Mouse (Mus musculus): ENCODE results near the gene Etfb. TPM values are rescaled to one million over a fixed set of nuclear protein-coding genes. Genes with fewer than 3 reads are reported as not detected.
"Not testable (repeated sequence)": the region's sequence is repeated elsewhere in the genome, so short reads cannot be mapped to it uniquely, and the experiment has no call there.

The Etfb gene
- polyA plus RNA-seq (2015; fragmentation: Nextera tagmentation; extraction: Ambion mirVana), result 275 and 316 TPM in 2 replicates

- no peaks in the 10 kb centered on the region for H3K9me3 ChIP-seq
- H3K4me1 ChIP-seq, result peaks cover 18% of the 10 kb centered on the region
- WGBS, result under 1% methylated on average over 27 of the region's 27 CpGs
- peak within 1 kb of the TSS; percentile 60 for H3K4me3 ChIP-seq
- H3K4me2 ChIP-seq, result peak within 1 kb of the TSS; percentile 80
- H3K27me3 ChIP-seq, result no peaks in the 10 kb centered on the region
- peak within 1 kb of the TSS; percentile 51 for H3K9ac ChIP-seq
- H3K36me3 ChIP-seq, result no peaks in the 10 kb centered on the region
- H3K27ac ChIP-seq, result peak within 1 kb of the TSS; percentile 98
- ATAC-seq (ENCODE audit: insufficient number of reproducible peaks, low FRiP score, low TSS enrichment, low read depth), result peak; percentile 96
Measured at GRCm38 (mm10) chr7:43443917-43444293, at the start of gene Etfb, which contains the start of gene Gm45233. Etfb (plus strand) TSS chr7:43444083. Gm45233 (plus strand) TSS chr7:43444128.

- Histone ChIP-seq H3K27me3 (no peaks in the 10 kb centered on the region), H3K27ac (no peak overlapping the region), H3K9ac (no peak overlapping the region), H3K9me3 (no peaks in the 10 kb centered on the region), H3K4me2 (no peak overlapping the region), H3K4me1 (no peaks in the 10 kb centered on the region), H3K36me3 (no peaks in the 10 kb centered on the region), H3K4me3 (no peak overlapping the region)
- ATAC-seq (ENCODE audit: insufficient number of reproducible peaks, low FRiP score, low TSS enrichment, low read depth), result no peak
- 81% methylated on average over 2 of the region's 2 CpGs for WGBS
Measured at GRCm38 (mm10) chr7:43399501-43399900, 44.4 kb upstream of the Etfb start.

- WGBS, result 10% methylated on average over 2 of the region's 2 CpGs
- no peak overlapping the region for H3K4me3 ChIP-seq
Measured at GRCm38 (mm10) chr7:43402718-43403117, 41.2 kb upstream of the Etfb start.

GRCm38 (mm10) chr7:43407573-43407972, 36.3 kb upstream of the Etfb start:
- H3K4me2 ChIP-seq, result no peak overlapping the region
- H3K9ac ChIP-seq, result no peak overlapping the region
- no peaks in the 10 kb centered on the region for H3K9me3 ChIP-seq
- no peak for ATAC-seq (ENCODE audit: insufficient number of reproducible peaks, low FRiP score, low TSS enrichment, low read depth)
- H3K36me3 ChIP-seq, result no peaks in the 10 kb centered on the region
- H3K27ac ChIP-seq, result no peak overlapping the region
- H3K4me1 ChIP-seq, result no peaks in the 10 kb centered on the region
- WGBS, result 86% methylated on average over 3 of the region's 3 CpGs
- no peaks in the 10 kb centered on the region for H3K27me3 ChIP-seq
- no peak overlapping the region for H3K4me3 ChIP-seq

More at GRCm38 (mm10) chr7:43402718-43403117, 41.2 kb upstream of the Etfb start:
- Histone ChIP-seq H3K4me2 (no peak overlapping the region), H3K9ac (no peak overlapping the region), H3K9me3 (no peaks in the 10 kb centered on the region), H3K27ac (no peak overlapping the region), H3K36me3 (no peaks in the 10 kb centered on the region), H3K4me1 (no peaks in the 10 kb centered on the region), H3K27me3 (no peaks in the 10 kb centered on the region)
- no peak for ATAC-seq (ENCODE audit: insufficient number of reproducible peaks, low FRiP score, low TSS enrichment, low read depth)

GRCm38 (mm10) chr7:43408131-43408553, 35.7 kb upstream of the Etfb start, which contains the start of gene Siglecg:
Siglecg (plus strand) TSS chr7:43408204.
- Histone ChIP-seq H3K36me3 (no peaks in the 10 kb centered on the region), H3K4me3 (no peak within 1 kb of the TSS), H3K4me2 (no peak within 1 kb of the TSS), H3K27me3 (no peaks in the 10 kb centered on the region), H3K27ac (no peak within 1 kb of the TSS), H3K9me3 (no peaks in the 10 kb centered on the region), H3K9ac (no peak within 1 kb of the TSS), H3K4me1 (no peaks in the 10 kb centered on the region)
- no peak for ATAC-seq (ENCODE audit: insufficient number of reproducible peaks, low FRiP score, low TSS enrichment, low read depth)
- 62% methylated on average over 4 of the region's 4 CpGs for WGBS

GRCm38 (mm10) chr7:43409084-43409483, 34.8 kb upstream of the Etfb start:
- H3K27me3 ChIP-seq, result no peaks in the 10 kb centered on the region
- H3K36me3 ChIP-seq, result no peaks in the 10 kb centered on the region
- no peak overlapping the region for H3K4me3 ChIP-seq
- ATAC-seq (ENCODE audit: insufficient number of reproducible peaks, low FRiP score, low TSS enrichment, low read depth), result no peak
- no peak overlapping the region for H3K4me2 ChIP-seq
- no peaks in the 10 kb centered on the region for H3K9me3 ChIP-seq
- no peak overlapping the region for H3K9ac ChIP-seq
- WGBS, result 81% methylated on average over 3 of the region's 3 CpGs
- no peak overlapping the region for H3K27ac ChIP-seq
- no peaks in the 10 kb centered on the region for H3K4me1 ChIP-seq

- 36% methylated on average over 4 of the region's 4 CpGs for WGBS
- H3K27ac ChIP-seq; ATAC-seq (ENCODE audit: insufficient number of reproducible peaks, low FRiP score, low TSS enrichment, low read depth): not testable (repeated sequence)
Measured at GRCm38 (mm10) chr7:43411724-43412123, 32.2 kb upstream of the Etfb start.

GRCm38 (mm10) chr7:43417298-43417697, 26.6 kb upstream of the Etfb start:
- no peak overlapping the region for H3K9ac ChIP-seq
- H3K27ac ChIP-seq, result no peak overlapping the region
- H3K9me3 ChIP-seq, result no peaks in the 10 kb centered on the region
- no peak for ATAC-seq (ENCODE audit: insufficient number of reproducible peaks, low FRiP score, low TSS enrichment, low read depth)
- H3K4me1 ChIP-seq, result no peaks in the 10 kb centered on the region
- 87% methylated on average over 10 of the region's 10 CpGs for WGBS
- H3K36me3 ChIP-seq, result no peaks in the 10 kb centered on the region
- H3K4me3 ChIP-seq, result no peak overlapping the region
- H3K4me2 ChIP-seq, result no peak overlapping the region
- H3K27me3 ChIP-seq, result no peaks in the 10 kb centered on the region

More at GRCm38 (mm10) chr7:43411724-43412123, 32.2 kb upstream of the Etfb start:
- H3K36me3 ChIP-seq, H3K4me2 ChIP-seq, H3K9ac ChIP-seq, H3K4me1 ChIP-seq, H3K27me3 ChIP-seq, H3K9me3 ChIP-seq, H3K4me3 ChIP-seq: not testable (repeated sequence)

GRCm38 (mm10) chr7:43422995-43423617, 20.8 kb upstream of the Etfb start:
- H3K9me3 ChIP-seq, result no peaks in the 10 kb centered on the region
- H3K4me1 ChIP-seq, result 0 out of 2 replicates have a peak, but pooled peaks cover 5% of the 10 kb centered on the region
- no peaks in the 10 kb centered on the region for H3K36me3 ChIP-seq
- no peak overlapping the region for H3K4me3 ChIP-seq
- no peak overlapping the region for H3K4me2 ChIP-seq
- WGBS, result 13% methylated on average over 11 of the region's 11 CpGs
- no peaks in the 10 kb centered on the region for H3K27me3 ChIP-seq
- no peak overlapping the region for H3K27ac ChIP-seq
- ATAC-seq (ENCODE audit: insufficient number of reproducible peaks, low FRiP score, low TSS enrichment, low read depth), result peak; percentile 65
- H3K9ac ChIP-seq, result no peak overlapping the region

- Histone ChIP-seq H3K9ac (no peak overlapping the region), H3K27ac (no peak overlapping the region), H3K4me3 (no peak overlapping the region), H3K9me3 (no peaks in the 10 kb centered on the region), H3K4me1 (0 out of 2 replicates have a peak, but pooled peaks cover 5% of the 10 kb centered on the region), H3K36me3 (no peaks in the 10 kb centered on the region), H3K4me2 (no peak overlapping the region), H3K27me3 (no peaks in the 10 kb centered on the region)
- 69% methylated on average over 3 of the region's 3 CpGs for WGBS
- no peak for ATAC-seq (ENCODE audit: insufficient number of reproducible peaks, low FRiP score, low TSS enrichment, low read depth)
Measured at GRCm38 (mm10) chr7:43423991-43424625, 19.8 kb upstream of the Etfb start.

GRCm38 (mm10) chr7:43427406-43427805, 16.5 kb upstream of the Etfb start, which contains the start of gene Lim2:
Lim2 (plus strand) TSS chr7:43427670.
- no peaks in the 10 kb centered on the region for H3K27me3 ChIP-seq
- ATAC-seq (ENCODE audit: insufficient number of reproducible peaks, low FRiP score, low TSS enrichment, low read depth), result no peak
- H3K4me1 ChIP-seq, result 0 out of 2 replicates have a peak, but pooled peaks cover 5% of the 10 kb centered on the region
- no peaks in the 10 kb centered on the region for H3K36me3 ChIP-seq
- no peak within 1 kb of the TSS for H3K9ac ChIP-seq
- no peak within 1 kb of the TSS for H3K4me3 ChIP-seq
- 88% methylated on average over 8 of the region's 8 CpGs for WGBS
- H3K4me2 ChIP-seq, result no peak within 1 kb of the TSS
- H3K9me3 ChIP-seq, result no peaks in the 10 kb centered on the region
- H3K27ac ChIP-seq, result no peak within 1 kb of the TSS

GRCm38 (mm10) chr7:43429500-43429899, 14.4 kb upstream of the Etfb start:
- Histone ChIP-seq H3K4me3 (no peak overlapping the region), H3K27ac (no peak overlapping the region), H3K9ac (no peak overlapping the region), H3K27me3 (no peaks in the 10 kb centered on the region), H3K36me3 (no peaks in the 10 kb centered on the region), H3K9me3 (no peaks in the 10 kb centered on the region), H3K4me2 (no peak overlapping the region), H3K4me1 (no peaks in the 10 kb centered on the region)
- no peak for ATAC-seq (ENCODE audit: insufficient number of reproducible peaks, low FRiP score, low TSS enrichment, low read depth)
- 54% methylated on average over 4 of the region's 4 CpGs for WGBS

All from limb, embryonic 15.5 days (tissue).